Mouse (Mus musculus): ENCODE data around the gene Spag17.

Spag17 gene

DNA sequence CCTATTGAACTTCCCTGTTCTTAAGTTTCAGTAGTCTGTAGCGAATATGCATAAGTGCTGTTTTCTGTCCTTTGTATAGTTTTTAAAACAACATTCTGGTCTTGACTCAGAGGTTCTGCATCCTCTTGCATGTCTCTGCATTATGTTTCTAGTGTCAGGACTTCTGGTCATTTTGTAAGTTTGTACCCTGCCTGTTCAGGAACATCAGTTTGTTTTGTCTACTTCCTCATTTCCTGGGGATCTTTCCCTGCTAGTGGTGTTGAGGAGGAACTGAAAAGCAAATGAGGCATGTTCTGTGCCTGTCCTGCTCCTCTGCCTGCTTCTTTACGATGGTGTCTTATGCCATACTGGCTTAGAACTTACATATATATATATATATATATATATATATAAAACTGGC, 290.8 kb downstream of the Spag17 start:
- DNase-seq, result no peak

- DNase-seq, result no peak
These were observed 295.3 kb downstream of the Spag17 start for GRCm38 (mm10) chr3:100180471-100180870.

DNA sequence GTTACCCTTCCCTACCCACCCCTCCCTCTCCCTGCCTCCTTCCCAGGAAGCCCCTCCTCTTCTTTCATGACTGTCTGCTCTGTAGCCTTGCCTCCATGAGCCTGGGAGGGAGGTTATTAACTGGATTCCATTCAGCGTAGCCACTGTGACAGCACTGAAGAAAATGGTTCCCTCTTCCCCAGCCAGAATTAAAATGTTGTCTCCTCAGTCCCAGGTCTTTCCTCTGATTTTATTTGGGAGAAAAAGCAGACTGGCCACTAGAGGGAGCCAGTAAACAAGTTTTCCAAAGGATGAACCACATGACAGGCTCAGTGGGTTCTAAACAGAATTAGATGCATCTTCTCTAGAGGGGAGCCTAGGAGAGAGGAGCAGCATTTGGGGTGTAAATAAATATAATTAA, 304.2 kb downstream of the Spag17 start:
- DNase-seq, result peak; percentile 86

DNA sequence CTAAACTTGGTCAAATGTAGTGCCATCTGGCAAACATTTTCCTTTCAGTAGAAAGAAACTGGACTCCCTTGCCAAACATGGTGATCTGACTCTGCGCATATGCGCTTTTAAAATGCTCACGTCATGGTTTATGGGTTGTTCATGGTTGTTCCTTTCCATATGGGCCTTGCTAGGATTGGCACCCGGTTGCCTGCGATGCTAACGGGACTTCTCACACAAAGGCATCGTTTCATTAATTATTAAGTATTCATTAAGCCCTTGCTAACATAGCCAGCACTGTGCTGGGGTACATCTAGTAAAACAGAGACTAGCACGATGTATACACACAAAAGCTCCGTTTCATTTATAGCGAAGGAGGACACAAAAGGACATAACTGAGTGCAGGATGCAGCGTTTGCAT, 304.7 kb downstream of the Spag17 start:
- no peak for DNase-seq
